Mouse (Mus musculus) brain, embryonic 14.5 days (tissue): Measurements from ENCODE around the gene Pin1.

Source experiments
- CTCF ChIP-seq: fragments of 200-500 bp; IDR thresholded peaks from 2 replicates; pipeline ENCODE4 v1.5.1; 2012; ENCODE audit warnings: inconsistent platforms, mild to moderate bottlenecking, moderate library complexity, borderline replicate concordance; ENCODE audit not compliant: insufficient read depth, insufficient read length; ENCODE audit errors: extremely low read depth
- POLR2A ChIP-seq: fragments of 200-500 bp; IDR thresholded peaks from 2 replicates; pipeline ENCODE4 v1.6.1; 2012; ENCODE audit warnings: mild to moderate bottlenecking, inconsistent platforms, borderline replicate concordance; ENCODE audit not compliant: poor library complexity, insufficient read depth, insufficient read length, severe bottlenecking; ENCODE audit errors: extremely low read depth

DNA sequence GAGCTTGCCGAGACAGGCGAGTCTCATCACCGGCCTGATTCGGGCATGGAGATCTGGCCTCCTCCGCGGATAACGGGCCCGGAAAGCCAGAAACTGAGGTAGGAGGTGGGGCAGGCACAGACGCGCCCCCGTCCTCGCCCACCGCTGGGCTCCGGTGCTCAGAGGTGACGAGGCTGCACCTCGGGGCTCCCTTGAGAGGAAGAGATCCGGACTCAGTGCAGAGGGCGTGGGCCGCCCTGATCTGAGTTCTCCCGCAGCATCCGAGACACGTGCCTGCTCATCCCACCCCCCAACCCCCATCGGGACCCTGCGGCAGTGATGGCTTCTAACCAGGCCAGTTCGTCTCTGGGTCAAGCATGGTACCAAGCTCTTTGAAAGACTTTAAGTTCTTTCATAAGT is 364 bp downstream of the Pin1 start:
- no peak for TF ChIP-seq POLR2A
- no peak for TF ChIP-seq CTCF
